Mouse (Mus musculus) G1E (cell line): ENCODE results near the gene Zer1. TPM values are rescaled to one million over a fixed set of nuclear protein-coding genes. Genes with fewer than 3 reads are reported as not detected.
"Not testable (repeated sequence)": the region's sequence is repeated elsewhere in the genome, so short reads cannot be mapped to it uniquely, and the experiment has no call there.

ENCODE experiments used
- ATAC-seq: 2 replicates; pipeline ENCODE4 v1.8.0; 2016; ENCODE audit warnings: mild to moderate bottlenecking; ENCODE audit not compliant: insufficient number of reproducible peaks, poor library complexity, low FRiP score, severe bottlenecking; ENCODE audit errors: extremely low read depth
- DNase-seq: peaks from one replicate; pipeline ENCODE4 v3.0.0; 2012; ENCODE audit warnings: low spot score
- H3K27me3 ChIP-seq: 2 replicates; pipeline ENCODE4 v1.6.1; 2012; ENCODE audit warnings: mild to moderate bottlenecking, low read length, inconsistent platforms; ENCODE audit not compliant: insufficient read depth
- H3K36me3 ChIP-seq: replicated peaks from 2 replicates; pipeline ENCODE3; 2012; ENCODE audit warnings: mild to moderate bottlenecking, inconsistent platforms
- H3K4me1 ChIP-seq: 2 replicates; pipeline ENCODE4 v1.6.1; 2012; ENCODE audit warnings: low read depth, low read length, inconsistent platforms, mixed read lengths; ENCODE audit not compliant: insufficient read depth
- H3K4me3 ChIP-seq: 2 replicates; pipeline ENCODE4 v1.5.1; 2012; ENCODE audit warnings: low read depth, mild to moderate bottlenecking, inconsistent platforms, low read length, moderate library complexity, mixed read lengths
- H3K9me3 ChIP-seq: replicated peaks from 2 replicates; pipeline ENCODE4 v1.6.1; 2012; ENCODE audit warnings: inconsistent platforms
- CTCF ChIP-seq: IDR thresholded peaks from 2 replicates; pipeline ENCODE4 v1.5.1; 2012; ENCODE audit warnings: low read depth, low read length, inconsistent platforms, mixed read lengths
- GATA1 ChIP-seq: IDR thresholded peaks from 2 replicates; pipeline ENCODE4 v1.6.1; 2012; ENCODE audit warnings: borderline replicate concordance, low read length, inconsistent platforms, mixed read lengths
- GATA2 ChIP-seq: IDR thresholded peaks from 2 replicates; pipeline ENCODE4 v1.6.1; 2012; ENCODE audit warnings: low read depth, low read length, inconsistent platforms, borderline replicate concordance
- POLR2AphosphoS5 ChIP-seq: IDR thresholded peaks from 2 replicates; pipeline ENCODE4 v1.6.1; 2012; ENCODE audit warnings: low read depth, low read length, inconsistent platforms; ENCODE audit not compliant: insufficient replicate concordance
- TAL1 ChIP-seq: conservative IDR thresholded peaks from 2 replicates; pipeline ENCODE4 v1.6.1; 2012; ENCODE audit warnings: low read depth, low read length, inconsistent platforms, mixed read lengths
- polyA plus RNA-seq: library from polyadenylated mRNA; stranded (reverse); fragments of >175 nt; gene quantifications from 2 replicates; pipeline ENCODE4 v1.2.3, GENCODE M21; 2012
- total RNA-seq, 2 experiments: library from RNA; stranded (forward) in 1 of 2; stranded (reverse) in 1 of 2; fragments of 200-1000 nt in 1 of 2; fragments of >200 nt in 1 of 2; fragmentation: Nextera tagmentation in 1 of 2; gene quantifications; 2 replicates each; pipeline ENCODE4 v1.2.3; 2014 to 2017

Zer1 gene
- total and polyA plus RNA-seq, 3 experiments: 10.4 to 25.8 (median 18.9) TPM

DNA sequence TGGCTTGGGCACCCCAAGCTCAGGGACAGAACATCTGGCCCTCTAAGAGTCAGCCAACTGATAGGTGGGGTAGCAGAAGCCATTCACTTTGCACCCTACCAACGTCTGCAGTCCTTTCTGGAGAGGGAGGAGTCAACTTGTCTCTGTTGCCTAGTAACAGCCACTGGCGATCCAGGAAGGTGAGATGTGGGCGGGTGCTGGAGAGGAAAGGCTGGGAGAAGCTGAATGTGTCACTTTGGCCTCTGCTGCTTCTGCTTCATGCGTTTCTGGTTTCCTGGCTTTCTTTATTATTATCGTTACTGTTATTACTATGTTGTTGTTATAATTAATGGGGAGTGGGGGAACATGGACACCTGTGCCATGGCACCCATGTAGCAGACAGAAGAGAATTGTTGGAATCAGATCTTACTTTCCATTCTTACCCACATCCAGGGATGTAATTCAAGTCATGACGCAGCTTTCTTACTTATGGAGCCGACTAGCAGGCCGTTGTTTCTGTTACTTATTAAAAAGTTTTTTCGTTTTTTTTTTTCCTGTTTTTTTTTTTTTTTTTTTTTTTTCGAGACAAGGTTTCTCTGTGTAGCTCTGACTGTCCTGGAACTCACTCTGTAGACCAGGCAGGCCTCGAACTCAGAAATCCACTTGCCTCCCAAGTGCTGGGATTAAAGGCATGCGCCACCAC, 67.0 kb downstream of the Zer1 start, which contains the start of gene Set:
Gene Set, plus strand, starts transcription at position 156 of the 682 bp plus-strand sequence.
- Histone ChIP-seq H3K9me3 (no peaks in the 10 kb centered on the region), H3K4me1 (peaks cover 32% of the 10 kb centered on the region), H3K4me3 (no peak within 1 kb of the TSS), H3K36me3 (no peaks in the 10 kb centered on the region), H3K27me3 (peaks cover 3% of the 10 kb centered on the region; the same call in 1 of the 2 replicates)
- no peak for TF ChIP-seq TAL1
- no peak for TF ChIP-seq GATA1
- TF ChIP-seq GATA2: no peak
- TF ChIP-seq CTCF: no peak
- no peak for TF ChIP-seq POLR2AphosphoS5
- ATAC-seq (peak; percentile 49), DNase-seq (peak; percentile 53)

DNA sequence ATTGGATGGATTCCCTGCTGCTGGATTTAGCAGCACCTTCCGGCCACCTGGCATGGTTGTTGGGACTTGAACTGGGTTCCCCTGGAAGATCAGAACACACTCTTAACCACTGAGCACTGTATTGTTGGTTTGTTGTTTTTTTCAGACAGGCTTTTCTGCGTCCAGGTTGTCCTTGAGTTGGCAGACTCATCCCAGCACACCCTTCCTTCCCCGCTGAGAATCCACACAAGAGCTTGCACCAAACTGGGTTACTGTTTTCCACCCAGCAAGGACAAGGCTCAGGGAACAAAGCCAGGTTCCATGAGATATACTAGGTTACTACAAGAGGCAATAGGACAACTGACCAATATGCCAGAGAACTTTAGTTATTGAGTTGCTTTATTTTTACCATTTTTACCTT, 67.6 kb downstream of the Zer1 start:
- no peaks in the 10 kb centered on the region for H3K9me3 ChIP-seq
- H3K36me3 ChIP-seq: no peaks in the 10 kb centered on the region
- ATAC-seq (no peak), DNase-seq (no peak)
- no peak for TF ChIP-seq GATA1
- TF ChIP-seq CTCF: no peak
- no peak for TF ChIP-seq POLR2AphosphoS5
- TF ChIP-seq GATA2: no peak
- TF ChIP-seq TAL1: no peak
- peaks cover 29% of the 10 kb centered on the region for H3K4me1 ChIP-seq
- H3K4me3 ChIP-seq: no peak overlapping the region
- H3K27me3 ChIP-seq: peaks cover 3% of the 10 kb centered on the region; the same call in 1 of the 2 replicates

DNA sequence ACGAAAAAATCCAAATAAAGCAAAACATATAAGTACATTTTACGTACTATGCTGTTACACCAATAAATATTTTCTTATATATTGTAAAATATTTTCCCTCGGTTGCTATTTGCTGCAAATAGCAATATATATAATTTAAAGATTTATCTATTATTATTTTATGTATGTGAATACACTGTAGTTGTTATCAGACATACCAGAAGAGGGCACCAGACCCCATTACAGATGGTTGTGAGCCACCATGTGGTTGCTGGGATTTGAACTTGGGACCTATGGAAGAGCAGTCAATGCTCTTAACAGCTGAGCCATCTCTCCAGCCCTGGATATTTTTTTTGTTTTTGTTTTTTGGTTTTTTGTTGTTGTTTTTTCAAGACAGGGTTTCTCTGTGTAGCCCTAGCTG, 69.1 kb downstream of the Zer1 start:
- H3K36me3 ChIP-seq, H3K9me3 ChIP-seq, H3K27me3 ChIP-seq, DNase-seq, ATAC-seq, H3K4me3 ChIP-seq: not testable (repeated sequence)
- peaks cover 17% of the 10 kb centered on the region for H3K4me1 ChIP-seq

DNA sequence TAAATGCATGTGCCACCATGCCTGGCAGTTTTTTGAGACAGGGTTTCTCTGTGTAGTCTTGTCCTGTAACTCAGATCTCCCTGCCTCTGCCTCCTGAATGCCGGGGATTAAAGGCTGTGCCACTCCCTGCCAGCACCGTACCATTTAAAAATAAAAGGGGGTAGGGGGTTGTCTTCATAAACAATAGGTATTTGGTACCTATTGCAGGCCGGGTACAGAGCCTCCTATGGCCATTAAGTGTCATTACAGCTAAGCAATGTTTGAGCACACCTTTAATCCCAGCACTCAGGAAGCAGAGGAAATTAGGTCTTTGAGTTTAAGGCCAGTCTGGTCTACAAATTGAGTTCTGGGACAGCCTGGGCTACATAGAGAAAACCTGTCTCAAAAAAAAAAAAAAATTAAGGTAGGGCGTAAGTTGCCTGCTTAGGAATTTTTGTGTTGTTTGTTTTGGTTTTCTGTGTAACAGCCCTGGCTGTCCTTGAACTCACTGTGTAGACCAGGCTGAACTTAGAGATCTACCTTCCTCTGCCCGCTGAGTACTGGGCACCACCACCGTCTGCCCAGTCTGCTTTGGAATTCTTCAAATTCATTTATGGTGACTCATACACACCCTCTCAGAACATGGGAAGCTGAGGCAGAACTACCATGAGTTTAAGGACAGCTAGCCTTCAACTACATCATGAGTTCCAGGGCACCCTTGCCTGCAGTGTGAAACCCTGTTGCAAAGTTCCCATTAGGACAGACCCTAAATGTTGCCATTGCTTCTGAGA, 72.2 kb downstream of the Zer1 start:
- no peaks in the 10 kb centered on the region for H3K9me3 ChIP-seq
- peaks cover 3% of the 10 kb centered on the region; the same call in 1 of the 2 replicates for H3K27me3 ChIP-seq
- no peak for TF ChIP-seq POLR2AphosphoS5
- no peak for TF ChIP-seq TAL1
- TF ChIP-seq CTCF: peak; percentile 72; the same call in 1 of the 2 replicates
- no peak for TF ChIP-seq GATA2
- no peak for TF ChIP-seq GATA1
- DNase-seq (no peak), ATAC-seq (no peak)
- peaks cover 27% of the 10 kb centered on the region for H3K4me1 ChIP-seq
- H3K4me3 ChIP-seq: no peak overlapping the region
- peaks cover 5% of the 10 kb centered on the region for H3K36me3 ChIP-seq

DNA sequence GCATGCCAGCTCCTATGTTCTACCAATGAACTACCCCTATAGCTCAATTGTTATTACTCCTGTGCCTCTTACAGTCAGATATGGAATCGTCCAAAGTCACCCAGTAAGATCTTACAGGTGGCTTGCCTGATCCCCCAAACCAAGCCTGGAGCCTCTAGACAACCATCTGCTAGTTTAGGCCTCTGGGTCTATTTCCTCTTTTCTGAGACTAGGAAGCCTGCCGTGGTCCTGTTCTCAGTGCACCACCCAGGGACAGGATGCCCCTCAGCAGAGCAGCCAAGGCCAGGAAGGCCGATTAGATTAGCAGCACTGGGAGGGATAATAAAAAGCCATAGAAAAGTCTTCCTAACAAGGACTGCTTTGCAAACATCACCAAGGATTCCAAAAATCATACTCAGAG, 74.6 kb downstream of the Zer1 start:
- DNase-seq (peak; percentile 73), ATAC-seq (peak; percentile 50)
- peaks cover 26% of the 10 kb centered on the region for H3K36me3 ChIP-seq
- peaks cover 3% of the 10 kb centered on the region; the same call in 1 of the 2 replicates for H3K27me3 ChIP-seq
- peaks cover 34% of the 10 kb centered on the region for H3K4me1 ChIP-seq
- TF ChIP-seq TAL1 (no peak), GATA1 (no peak), GATA2 (no peak), CTCF (no peak), POLR2AphosphoS5 (no peak)
- H3K9me3 ChIP-seq: no peaks in the 10 kb centered on the region
- H3K4me3 ChIP-seq: no peak overlapping the region

DNA sequence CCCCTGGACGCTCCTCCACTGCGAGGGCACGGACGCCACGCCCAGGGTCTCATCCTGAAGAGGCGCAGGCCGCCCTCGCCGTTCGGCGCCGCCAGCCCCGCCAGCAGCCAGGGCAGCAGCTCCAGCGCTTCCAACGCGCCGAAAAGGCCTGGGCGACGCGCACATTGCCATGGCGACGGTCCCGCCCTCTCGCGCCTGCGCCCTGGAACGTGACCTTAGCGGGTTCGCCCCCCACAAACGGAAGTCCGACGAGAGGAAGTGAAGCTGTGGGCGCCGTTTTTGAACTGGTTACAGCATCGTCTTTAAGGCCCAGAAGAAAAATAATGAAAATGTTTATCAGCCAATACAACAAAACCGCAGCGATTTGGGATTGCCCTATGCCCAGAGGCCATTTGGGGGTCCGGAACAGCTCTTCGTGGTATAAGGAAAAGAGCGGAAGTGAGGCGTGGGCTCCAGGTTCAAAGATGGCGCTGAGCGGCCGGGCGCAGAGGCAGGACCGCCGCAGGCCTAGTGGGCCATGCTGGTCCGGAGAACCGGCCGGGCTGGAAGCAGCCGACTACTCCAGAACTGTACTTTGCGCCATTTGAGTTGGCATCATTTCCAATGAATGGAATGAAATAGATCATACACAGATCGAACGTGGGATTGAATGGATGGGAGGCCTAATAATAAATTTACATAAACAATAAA, 75.5 kb downstream of the Zer1 start, which contains the start of gene Wdr34:
Gene Wdr34, minus strand, starts transcription at position 183 of the 690 bp plus-strand sequence.
- DNase-seq: peak; percentile 89
- Histone ChIP-seq H3K27me3 (peaks cover under 1% of the 10 kb centered on the region; the same call in 1 of the 2 replicates), H3K9me3 (no peaks in the 10 kb centered on the region), H3K36me3 (peaks cover 33% of the 10 kb centered on the region), H3K4me1 (peaks cover 32% of the 10 kb centered on the region), H3K4me3 (peak within 1 kb of the TSS; percentile 81)
- peak; percentile 50 for ATAC-seq
- TF ChIP-seq CTCF: no peak
- no peak for TF ChIP-seq GATA1
- TF ChIP-seq GATA2: no peak
- no peak for TF ChIP-seq TAL1
- no peak for TF ChIP-seq POLR2AphosphoS5
